Mouse (Mus musculus): ENCODE measurements around the gene Galntl5. TPM values are rescaled to one million over a fixed set of nuclear protein-coding genes. Genes with fewer than 3 reads are reported as not detected.
A peak's percentile ranks its signal among the peaks of the same experiment; 100 is the strongest.
"Not testable (repeated sequence)": the region's sequence is repeated elsewhere in the genome, so short reads cannot be mapped to it uniquely, and the experiment has no call there.

Gene Galntl5
- polyA plus RNA-seq, 1 experiment: not detected

DNA sequence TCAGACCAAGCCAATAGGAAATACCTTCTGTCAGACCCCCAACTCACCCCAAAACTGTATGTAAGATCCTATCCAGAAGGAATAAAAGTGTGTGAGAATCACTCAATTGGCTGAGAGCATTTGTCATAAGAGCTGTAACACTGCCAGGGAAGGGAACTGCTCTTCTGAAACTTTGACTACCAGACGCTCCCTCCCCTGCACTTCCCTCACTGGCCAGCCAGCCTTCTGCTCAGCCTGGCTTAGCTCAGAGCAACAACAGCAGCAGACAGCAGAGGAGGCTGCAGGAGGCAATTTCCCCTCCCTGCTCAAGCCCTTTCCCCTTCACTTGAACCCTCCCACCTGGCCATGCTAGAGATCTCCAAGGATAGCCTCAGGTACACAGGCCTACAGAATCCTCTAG is 30.6 kb downstream of the Galntl5 start:
- no peaks in the 10 kb centered on the region; the same call in 1 of the 2 replicates for H3K27me3 ChIP-seq (ENCODE audit: control insufficient read depth, insufficient read depth, low read length, poor library complexity, severe bottlenecking)
- no peak overlapping the region for H3K4me3 ChIP-seq (ENCODE audit: low read depth, low read length)
- no peak overlapping the region for H3K9ac ChIP-seq (ENCODE audit: low read depth, poor library complexity, severe bottlenecking)
- no peak for TF ChIP-seq CTCF (IDR thresholded peaks at IDR 0.05; ENCODE audit: low read depth, low read length)
- TF ChIP-seq POLR2A (IDR thresholded peaks at IDR 0.05; ENCODE audit: insufficient read depth, low read length): no peak
- no peak for TF ChIP-seq EP300 (IDR thresholded peaks at IDR 0.05; ENCODE audit: insufficient read depth, low read depth, low read length)
- H3K36me3 ChIP-seq (ENCODE audit: control insufficient read depth, insufficient read depth, low read length, poor library complexity, severe bottlenecking): no peaks in the 10 kb centered on the region
- H3K4me1 ChIP-seq (ENCODE audit: control insufficient read depth, insufficient read depth, low read length): no peaks in the 10 kb centered on the region
- H3K9me3 ChIP-seq (replicated peaks; ENCODE audit: control insufficient read depth, insufficient read depth, low read length, poor library complexity, severe bottlenecking): no peaks in the 10 kb centered on the region
- no peak overlapping the region for H3K27ac ChIP-seq (ENCODE audit: insufficient read depth, low read length)

DNA sequence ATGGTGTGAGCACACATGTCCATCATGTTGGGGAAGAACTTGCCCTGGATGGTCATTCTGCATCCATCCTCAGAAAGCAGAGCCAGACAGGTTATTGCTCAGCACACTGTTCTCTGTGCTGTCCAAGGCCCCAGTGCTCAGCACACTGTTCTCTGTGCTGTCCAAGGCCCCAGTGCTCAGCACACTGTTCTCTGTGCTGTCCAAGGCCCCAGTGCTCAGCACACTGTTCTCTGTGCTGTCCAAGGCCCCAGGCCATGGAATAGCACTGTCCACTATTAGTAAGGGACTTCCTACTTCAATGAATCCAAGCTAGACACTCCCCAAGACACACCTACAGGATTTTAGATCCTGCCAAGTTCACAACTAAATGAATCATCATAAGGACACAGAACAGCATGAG is 32.0 kb downstream of the Galntl5 start:
- not testable (repeated sequence) for H3K36me3 ChIP-seq (ENCODE audit: control insufficient read depth, insufficient read depth, low read length, poor library complexity, severe bottlenecking); H3K27ac ChIP-seq (ENCODE audit: insufficient read depth, low read length); H3K9me3 ChIP-seq (replicated peaks; ENCODE audit: control insufficient read depth, insufficient read depth, low read length, poor library complexity, severe bottlenecking); H3K9ac ChIP-seq (ENCODE audit: low read depth, poor library complexity, severe bottlenecking); H3K4me1 ChIP-seq (ENCODE audit: control insufficient read depth, insufficient read depth, low read length); H3K4me3 ChIP-seq (ENCODE audit: low read depth, low read length); H3K27me3 ChIP-seq (ENCODE audit: control insufficient read depth, insufficient read depth, low read length, poor library complexity, severe bottlenecking)

DNA sequence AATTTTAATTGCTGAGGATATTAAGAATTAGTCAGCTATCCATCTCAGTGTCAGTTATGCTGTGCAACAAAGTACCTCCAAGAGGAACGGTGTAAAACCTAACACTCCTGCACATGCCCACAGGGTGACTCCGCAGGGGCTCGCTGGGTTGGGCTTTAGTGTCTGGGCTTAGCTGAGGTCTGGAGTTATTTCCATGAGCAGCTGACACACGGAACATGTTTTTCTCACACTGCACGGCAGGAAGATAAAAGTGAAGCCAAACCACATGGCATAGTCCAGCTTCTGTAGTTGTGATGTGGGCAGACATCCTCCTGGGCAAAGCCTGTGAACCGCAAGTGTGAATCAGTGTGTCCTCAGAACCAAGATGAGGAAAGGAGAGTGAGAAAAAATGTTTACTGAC is 33.7 kb downstream of the Galntl5 start:
- H3K9ac ChIP-seq (ENCODE audit: low read depth, poor library complexity, severe bottlenecking): no peak overlapping the region
- no peak for TF ChIP-seq EP300 (IDR thresholded peaks at IDR 0.05; ENCODE audit: insufficient read depth, low read depth, low read length)
- TF ChIP-seq POLR2A (IDR thresholded peaks at IDR 0.05; ENCODE audit: insufficient read depth, low read length): no peak
- no peak for TF ChIP-seq CTCF (IDR thresholded peaks at IDR 0.05; ENCODE audit: low read depth, low read length)
- H3K27me3 ChIP-seq (ENCODE audit: control insufficient read depth, insufficient read depth, low read length, poor library complexity, severe bottlenecking): no peaks in the 10 kb centered on the region; the same call in 1 of the 2 replicates
- H3K27ac ChIP-seq (ENCODE audit: insufficient read depth, low read length): no peak overlapping the region
- H3K4me1 ChIP-seq (ENCODE audit: control insufficient read depth, insufficient read depth, low read length): no peaks in the 10 kb centered on the region
- H3K9me3 ChIP-seq (replicated peaks; ENCODE audit: control insufficient read depth, insufficient read depth, low read length, poor library complexity, severe bottlenecking): no peaks in the 10 kb centered on the region
- no peak overlapping the region for H3K4me3 ChIP-seq (ENCODE audit: low read depth, low read length)
- H3K36me3 ChIP-seq (ENCODE audit: control insufficient read depth, insufficient read depth, low read length, poor library complexity, severe bottlenecking): no peaks in the 10 kb centered on the region

DNA sequence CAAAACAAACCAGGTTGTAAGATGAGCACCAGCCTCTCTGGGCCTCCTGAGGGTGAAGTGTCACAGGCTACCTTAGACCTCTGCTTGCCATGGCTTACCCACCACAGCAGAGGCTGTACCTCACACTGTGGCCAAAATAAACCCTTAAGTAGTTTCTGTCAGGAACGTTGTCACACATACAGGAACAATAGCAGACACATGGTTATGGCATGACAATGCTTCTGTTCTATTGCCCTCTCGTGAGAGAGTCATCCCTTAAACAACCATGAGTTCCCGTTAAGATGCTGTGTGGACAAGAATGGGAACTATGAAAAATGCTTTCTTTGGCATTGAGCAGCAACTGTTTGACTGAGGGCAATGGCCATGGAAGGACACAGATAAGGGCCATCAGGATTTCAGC is 40.3 kb downstream of the Galntl5 start, which contains the start of gene Galnt11:
Gene Galnt11, plus strand, starts transcription at position 301 of the 400 bp plus-strand sequence.
- H3K9me3 ChIP-seq (replicated peaks; ENCODE audit: control insufficient read depth, insufficient read depth, low read length, poor library complexity, severe bottlenecking): no peaks in the 10 kb centered on the region
- H3K27ac ChIP-seq (ENCODE audit: insufficient read depth, low read length): no peak within 1 kb of the TSS
- H3K27me3 ChIP-seq (ENCODE audit: control insufficient read depth, insufficient read depth, low read length, poor library complexity, severe bottlenecking): no peaks in the 10 kb centered on the region
- H3K9ac ChIP-seq (ENCODE audit: low read depth, poor library complexity, severe bottlenecking): peak within 1 kb of the TSS; percentile 44
- TF ChIP-seq EP300 (IDR thresholded peaks at IDR 0.05; ENCODE audit: insufficient read depth, low read depth, low read length) (no peak), POLR2A (IDR thresholded peaks at IDR 0.05; ENCODE audit: insufficient read depth, low read length) (no peak), CTCF (IDR thresholded peaks at IDR 0.05; ENCODE audit: low read depth, low read length) (no peak)
- H3K4me3 ChIP-seq (ENCODE audit: low read depth, low read length): peak within 1 kb of the TSS; percentile 55
- no peaks in the 10 kb centered on the region for H3K4me1 ChIP-seq (ENCODE audit: control insufficient read depth, insufficient read depth, low read length)
- no peaks in the 10 kb centered on the region for H3K36me3 ChIP-seq (ENCODE audit: control insufficient read depth, insufficient read depth, low read length, poor library complexity, severe bottlenecking)

DNA sequence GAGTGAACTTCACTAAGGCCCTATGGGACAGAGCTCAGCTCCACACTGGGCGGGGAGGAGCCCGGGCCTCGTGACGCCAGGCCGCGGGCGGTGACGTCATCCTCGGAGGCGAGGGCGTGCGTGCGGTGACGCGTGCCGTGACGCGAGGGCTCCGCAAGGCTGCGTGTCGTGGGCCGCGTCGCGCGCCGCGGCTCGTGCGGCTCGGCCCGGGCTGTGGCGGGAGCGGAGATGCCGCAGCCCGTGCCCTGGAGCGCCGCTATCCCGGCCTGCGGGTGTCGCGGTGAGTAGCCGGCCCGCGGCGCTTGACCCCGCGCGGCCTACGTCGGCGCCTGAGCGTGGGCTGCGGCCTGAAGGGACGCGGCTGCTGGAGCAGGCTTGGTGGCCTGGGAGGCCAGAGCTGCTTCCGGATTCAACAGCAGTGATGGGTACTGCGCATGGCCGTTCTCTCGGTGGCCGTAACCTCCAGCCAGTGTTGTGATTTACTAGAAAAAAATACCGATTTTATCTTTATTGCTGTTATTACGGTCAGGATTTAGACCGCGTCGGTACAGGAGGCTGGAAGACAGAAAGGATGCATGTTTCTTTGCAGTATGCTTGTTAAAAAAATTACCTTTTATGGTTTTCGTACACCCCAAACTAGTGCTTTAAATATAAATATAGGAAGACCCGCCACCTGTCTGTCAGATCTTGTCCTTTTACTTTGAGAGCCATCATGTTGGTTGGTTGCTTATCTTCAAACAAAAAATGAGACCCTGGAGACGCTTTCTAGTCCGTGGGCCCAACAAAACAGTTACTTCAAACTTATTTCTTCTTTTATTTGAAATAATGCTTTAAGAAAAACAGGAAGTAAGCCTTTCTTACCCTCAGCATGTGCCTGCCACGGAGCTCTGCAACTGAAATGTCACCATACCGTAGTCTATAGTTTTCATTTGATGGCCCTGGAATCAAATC is 41.8 kb downstream of the Galntl5 start, which contains the start of gene E130116L18Rik:
Gene E130116L18Rik, minus strand, starts transcription at position 402 of the 951 bp plus-strand sequence.
- H3K9ac ChIP-seq (ENCODE audit: low read depth, poor library complexity, severe bottlenecking): peak within 1 kb of the TSS; percentile 44
- H3K9me3 ChIP-seq (replicated peaks; ENCODE audit: control insufficient read depth, insufficient read depth, low read length, poor library complexity, severe bottlenecking): no peaks in the 10 kb centered on the region
- TF ChIP-seq POLR2A (IDR thresholded peaks at IDR 0.05; ENCODE audit: insufficient read depth, low read length): no peak
- no peak for TF ChIP-seq CTCF (IDR thresholded peaks at IDR 0.05; ENCODE audit: low read depth, low read length)
- no peak for TF ChIP-seq EP300 (IDR thresholded peaks at IDR 0.05; ENCODE audit: insufficient read depth, low read depth, low read length)
- no peaks in the 10 kb centered on the region for H3K27me3 ChIP-seq (ENCODE audit: control insufficient read depth, insufficient read depth, low read length, poor library complexity, severe bottlenecking)
- no peaks in the 10 kb centered on the region for H3K36me3 ChIP-seq (ENCODE audit: control insufficient read depth, insufficient read depth, low read length, poor library complexity, severe bottlenecking)
- H3K4me3 ChIP-seq (ENCODE audit: low read depth, low read length): peak within 1 kb of the TSS; percentile 55
- no peak within 1 kb of the TSS for H3K27ac ChIP-seq (ENCODE audit: insufficient read depth, low read length)
- H3K4me1 ChIP-seq (ENCODE audit: control insufficient read depth, insufficient read depth, low read length): no peaks in the 10 kb centered on the region

DNA sequence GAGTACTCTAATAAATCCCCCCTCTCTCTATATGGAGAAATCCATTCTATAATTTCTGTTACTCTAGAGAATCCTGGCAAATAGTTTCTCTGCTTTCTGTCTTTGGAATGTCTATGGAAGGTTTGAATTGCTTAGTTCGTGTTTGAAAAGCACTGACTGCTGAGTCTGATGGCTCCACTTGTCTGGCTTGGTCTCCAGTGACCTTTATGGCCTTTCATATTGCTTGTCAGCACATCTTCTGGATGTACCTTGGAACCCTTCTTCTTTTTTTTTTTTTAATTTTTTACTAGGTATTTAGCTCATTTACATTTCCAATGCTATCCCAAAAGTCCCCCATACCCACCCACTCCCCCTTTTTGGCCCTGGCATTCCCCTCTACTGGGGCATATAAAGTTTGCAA is 43.1 kb downstream of the Galntl5 start:
- H3K27ac ChIP-seq (ENCODE audit: insufficient read depth, low read length); H3K9ac ChIP-seq (ENCODE audit: low read depth, poor library complexity, severe bottlenecking); H3K27me3 ChIP-seq (ENCODE audit: control insufficient read depth, insufficient read depth, low read length, poor library complexity, severe bottlenecking); H3K4me3 ChIP-seq (ENCODE audit: low read depth, low read length); H3K4me1 ChIP-seq (ENCODE audit: control insufficient read depth, insufficient read depth, low read length); H3K36me3 ChIP-seq (ENCODE audit: control insufficient read depth, insufficient read depth, low read length, poor library complexity, severe bottlenecking); H3K9me3 ChIP-seq (replicated peaks; ENCODE audit: control insufficient read depth, insufficient read depth, low read length, poor library complexity, severe bottlenecking): not testable (repeated sequence)
